Mouse (Mus musculus) neural tube, embryonic 14.5 days (tissue): ENCODE data around the gene Phb. TPM values are rescaled to one million over a fixed set of nuclear protein-coding genes. Genes with fewer than 3 reads are reported as not detected.
"Not testable (repeated sequence)": the region's sequence is repeated elsewhere in the genome, so short reads cannot be mapped to it uniquely, and the experiment has no call there.

Experiments used
- ATAC-seq: fragments of 200-750 bp; cut with Nextera tagmentation; 2 replicates; pipeline ENCODE4 v1.8.0; 2017; ENCODE audit warnings: low read depth, mild to moderate bottlenecking, moderate TSS enrichment, moderate library complexity
- H3K27ac ChIP-seq: fragments of 300-500 bp; sonication (generic); 2 replicates; pipeline ENCODE4 v1.5.1; 2014; ENCODE audit warnings: low read depth, mild to moderate bottlenecking, control low read depth, low read length, moderate library complexity, mixed read lengths
- H3K27me3 ChIP-seq: fragments of 300-500 bp; sonication (generic); 2 replicates; pipeline ENCODE4 v1.6.1; 2014; ENCODE audit warnings: low read length; ENCODE audit not compliant: control insufficient read depth, insufficient read depth
- H3K36me3 ChIP-seq: fragments of 300-500 bp; sonication (generic); 2 replicates; pipeline ENCODE4 v1.6.1; 2014; ENCODE audit warnings: low read length, mixed read lengths; ENCODE audit not compliant: control insufficient read depth, insufficient read depth
- H3K4me1 ChIP-seq: fragments of 300-500 bp; sonication (generic); 2 replicates; pipeline ENCODE4 v1.6.1; 2014; ENCODE audit warnings: low read length; ENCODE audit not compliant: control insufficient read depth, insufficient read depth
- H3K4me2 ChIP-seq: fragments of 300-500 bp; sonication (generic); 2 replicates; pipeline ENCODE4 v1.6.1; 2014; ENCODE audit warnings: mild to moderate bottlenecking, low read depth, low read length, control low read depth
- H3K4me3 ChIP-seq: fragments of 300-500 bp; sonication (generic); 2 replicates; pipeline ENCODE4 v1.5.1; 2014; ENCODE audit warnings: low read depth, low read length, control low read depth, mixed read lengths
- H3K9ac ChIP-seq: fragments of 300-500 bp; sonication (generic); replicated peaks from 2 replicates; pipeline ENCODE4 v1.6.1; 2014; ENCODE audit warnings: low read depth, mild to moderate bottlenecking, control low read depth, low read length, mixed read lengths
- H3K9me3 ChIP-seq: fragments of 300-500 bp; sonication (generic); 2 replicates; pipeline ENCODE4 v1.6.1; 2016; ENCODE audit warnings: low read length; ENCODE audit not compliant: control insufficient read depth
- WGBS: fragments of 180-500 bp; shearing (Covaris S2); extraction: QIAGEN DNeasy Blood & Tissue Kit; methylation state at CpG from one replicate; pipeline ENCODE4 v1.1.7; 2014; 5-methylcytosine and 5-hydroxymethylcytosine counted together
- polyA plus RNA-seq: library from polyadenylated mRNA; unstranded; fragments of >200 nt; fragmentation: Nextera tagmentation; extraction: Ambion mirVana; gene quantifications from 2 replicates; pipeline ENCODE4 v1.2.1, GENCODE M21; 2014

Gene Phb
- polyA plus RNA-seq, 1 experiment from 2014 or later, result 185 TPM

GRCm38 (mm10) chr11:95647791-95648190 is 19.0 kb upstream of the Phb start:
- no peak for ATAC-seq
- no peaks in the 10 kb centered on the region for H3K27me3 ChIP-seq
- no peaks in the 10 kb centered on the region for H3K36me3 ChIP-seq
- no peak overlapping the region for H3K4me3 ChIP-seq
- no peak overlapping the region for H3K27ac ChIP-seq
- H3K9me3 ChIP-seq, result no peaks in the 10 kb centered on the region
- no peak overlapping the region for H3K4me2 ChIP-seq
- H3K9ac ChIP-seq, result no peak overlapping the region
- H3K4me1 ChIP-seq, result peaks cover 9% of the 10 kb centered on the region
- WGBS, result 48% methylated on average over 3 of the region's 3 CpGs

GRCm38 (mm10) chr11:95648827-95649226 is 17.9 kb upstream of the Phb start:
- Histone ChIP-seq H3K4me3 (no peak overlapping the region), H3K9me3 (no peaks in the 10 kb centered on the region), H3K27ac (no peak overlapping the region), H3K4me1 (peaks cover 6% of the 10 kb centered on the region), H3K27me3 (no peaks in the 10 kb centered on the region), H3K9ac (no peak overlapping the region), H3K4me2 (no peak overlapping the region), H3K36me3 (no peaks in the 10 kb centered on the region)
- 7% methylated on average over 4 of the region's 4 CpGs for WGBS
- ATAC-seq, result peak; percentile 50; the same call in 1 of the 2 replicates

DNA sequence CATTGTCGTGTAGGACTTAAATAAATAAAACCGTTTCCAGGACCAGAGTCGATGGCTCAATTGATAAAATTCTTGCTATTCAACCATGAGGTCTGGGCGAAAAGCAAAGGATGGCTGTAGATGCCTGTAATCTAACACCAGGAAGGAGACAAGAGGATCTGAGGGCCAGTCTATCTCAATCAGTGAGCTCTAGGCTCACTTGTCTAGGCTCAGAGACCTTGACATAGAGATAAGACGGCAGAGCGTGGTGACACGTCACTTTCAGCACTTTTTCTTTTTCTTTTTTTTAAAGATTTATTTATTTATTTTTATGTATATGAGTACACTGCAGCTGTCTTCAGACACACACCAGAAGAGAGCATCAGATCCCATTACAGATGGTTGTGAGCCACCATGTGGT is 17.2 kb upstream of the Phb start:
- H3K36me3 ChIP-seq, result no peaks in the 10 kb centered on the region
- H3K27me3 ChIP-seq, result no peaks in the 10 kb centered on the region
- H3K9ac ChIP-seq, result no peak overlapping the region
- no peaks in the 10 kb centered on the region for H3K9me3 ChIP-seq
- H3K4me3 ChIP-seq, result no peak overlapping the region
- H3K4me1 ChIP-seq, result peaks cover 6% of the 10 kb centered on the region
- no peak overlapping the region for H3K27ac ChIP-seq
- H3K4me2 ChIP-seq, result no peak overlapping the region
- WGBS, result 78% methylated on average over 7 of the region's 7 CpGs
- no peak for ATAC-seq

- H3K36me3 ChIP-seq, result no peaks in the 10 kb centered on the region
- H3K4me2 ChIP-seq, result no peak overlapping the region
- no peak overlapping the region for H3K4me3 ChIP-seq
- 43% methylated on average over 2 of the region's 2 CpGs for WGBS
- ATAC-seq, result no peak
- H3K4me1 ChIP-seq, result peaks cover 6% of the 10 kb centered on the region
- H3K9me3 ChIP-seq, result no peaks in the 10 kb centered on the region
- H3K9ac ChIP-seq, result no peak overlapping the region
- no peak overlapping the region for H3K27ac ChIP-seq
- H3K27me3 ChIP-seq, result no peaks in the 10 kb centered on the region
These were observed 16.8 kb upstream of the Phb start for GRCm38 (mm10) chr11:95650001-95650400.

DNA sequence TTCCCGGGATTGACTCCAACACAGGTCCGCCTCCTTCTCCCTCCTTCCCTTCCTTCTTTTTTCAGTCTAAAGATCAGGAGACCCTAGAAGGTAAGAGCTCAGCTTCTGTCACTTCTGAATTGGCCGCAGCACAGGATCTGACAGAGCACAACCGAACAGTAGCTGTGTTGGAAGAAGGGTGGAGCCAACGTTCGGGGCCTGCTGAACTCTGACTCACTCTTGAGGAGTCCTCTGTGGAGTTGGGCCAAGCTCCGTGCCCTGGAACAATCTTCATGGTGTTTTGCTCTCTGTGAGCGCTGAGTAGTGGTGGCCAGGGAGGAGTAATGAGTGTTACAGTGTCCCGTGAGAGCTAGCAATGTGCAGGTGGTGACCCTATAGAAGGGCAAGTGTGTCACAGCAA is 15.8 kb upstream of the Phb start:
- WGBS, result 74% methylated on average over 9 of the region's 9 CpGs
- Histone ChIP-seq H3K27ac (no peak overlapping the region), H3K9ac (no peak overlapping the region), H3K27me3 (no peaks in the 10 kb centered on the region), H3K9me3 (no peaks in the 10 kb centered on the region), H3K4me1 (no peaks in the 10 kb centered on the region), H3K36me3 (no peaks in the 10 kb centered on the region), H3K4me2 (no peak overlapping the region), H3K4me3 (no peak overlapping the region)
- ATAC-seq, result no peak

DNA sequence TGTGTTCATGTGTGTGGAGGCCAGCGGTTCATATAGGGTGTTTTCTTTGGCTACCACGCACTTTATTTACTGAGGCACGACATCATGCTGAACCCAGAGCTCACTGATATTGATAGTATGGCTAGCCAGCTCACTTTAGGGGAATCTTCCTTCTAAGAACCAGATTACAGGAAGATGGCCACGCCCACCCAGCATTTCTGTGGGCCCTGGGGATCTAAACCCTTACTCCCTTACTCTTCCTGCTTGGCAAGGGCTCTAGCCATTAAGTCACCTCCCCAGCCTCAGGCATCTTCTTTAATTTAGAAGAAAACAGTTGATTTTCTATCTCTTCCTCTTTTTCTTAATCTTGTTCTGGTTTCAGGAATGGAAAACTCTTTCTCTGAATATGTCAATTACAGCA is 9.3 kb upstream of the Phb start:
- Histone ChIP-seq H3K9me3 (no peaks in the 10 kb centered on the region), H3K4me1 (no peaks in the 10 kb centered on the region), H3K27ac (no peak overlapping the region), H3K4me2 (no peak overlapping the region), H3K36me3 (no peaks in the 10 kb centered on the region), H3K4me3 (no peak overlapping the region), H3K27me3 (no peaks in the 10 kb centered on the region), H3K9ac (no peak overlapping the region)
- 78% methylated on average over 4 of the region's 4 CpGs for WGBS
- no peak for ATAC-seq

DNA sequence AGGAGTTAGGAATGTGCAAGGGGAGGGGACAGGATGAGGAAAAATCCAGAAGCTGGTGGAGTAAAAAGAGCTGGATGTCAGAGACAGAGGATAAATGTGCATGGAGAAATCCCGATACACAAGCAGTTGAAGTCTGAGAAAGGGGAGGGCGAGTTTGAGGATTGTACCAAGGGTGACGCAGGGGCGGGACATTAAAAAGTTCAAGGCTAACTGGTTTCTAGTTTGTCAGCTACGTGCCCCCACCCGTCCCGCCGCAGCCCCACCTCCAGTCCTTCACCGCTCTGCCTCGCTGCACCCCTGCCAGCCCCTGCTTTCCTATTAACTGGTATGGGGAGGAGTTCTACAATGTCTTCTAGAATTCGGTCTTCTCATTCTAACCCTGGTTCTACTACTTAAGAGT is 420 bp downstream of the Phb start:
- Histone ChIP-seq H3K9ac (peak overlapping the region; percentile 63), H3K4me2 (peak overlapping the region; percentile 95), H3K36me3 (peaks cover 15% of the 10 kb centered on the region), H3K4me1 (peaks cover 7% of the 10 kb centered on the region; the same call in 1 of the 2 replicates), H3K9me3 (no peaks in the 10 kb centered on the region), H3K27ac (no peak overlapping the region), H3K4me3 (peak overlapping the region; percentile 77), H3K27me3 (no peaks in the 10 kb centered on the region)
- no peak; the same call in 1 of the 2 replicates for ATAC-seq
- WGBS, result 2% methylated on average over 11 of the region's 11 CpGs

GRCm38 (mm10) chr11:95668086-95668485 is 1.3 kb downstream of the Phb start:
- peaks cover 15% of the 10 kb centered on the region for H3K36me3 ChIP-seq
- H3K27ac ChIP-seq, H3K9ac ChIP-seq, H3K4me1 ChIP-seq, H3K27me3 ChIP-seq, H3K4me2 ChIP-seq, ATAC-seq, H3K9me3 ChIP-seq, H3K4me3 ChIP-seq: not testable (repeated sequence)
- 87% methylated on average over 7 of the region's 7 CpGs for WGBS

DNA sequence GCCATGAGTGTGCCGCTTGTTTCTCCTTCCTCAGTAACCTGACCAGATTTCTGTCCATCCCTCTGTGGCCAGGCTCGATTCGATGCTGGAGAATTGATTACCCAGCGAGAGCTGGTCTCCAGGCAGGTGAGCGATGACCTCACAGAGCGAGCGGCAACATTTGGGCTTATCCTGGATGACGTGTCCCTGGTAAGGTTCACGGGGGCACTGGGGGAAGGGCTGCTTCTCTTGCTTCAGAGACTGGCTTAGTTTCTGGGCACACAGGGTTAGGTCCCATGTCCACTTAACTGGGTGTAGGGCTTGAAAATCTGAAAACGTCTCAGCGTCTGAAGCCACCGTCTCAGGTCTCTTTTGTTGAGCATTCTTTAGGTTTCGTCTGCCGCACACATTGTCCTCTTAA is 8.7 kb downstream of the Phb start:
- Histone ChIP-seq H3K9me3 (no peaks in the 10 kb centered on the region), H3K36me3 (peaks cover 44% of the 10 kb centered on the region), H3K27me3 (no peaks in the 10 kb centered on the region), H3K9ac (no peak overlapping the region), H3K27ac (no peak overlapping the region), H3K4me1 (peaks cover 5% of the 10 kb centered on the region; the same call in 1 of the 2 replicates), H3K4me2 (no peak overlapping the region), H3K4me3 (no peak overlapping the region)
- 90% methylated on average over 14 of the region's 14 CpGs for WGBS
- no peak for ATAC-seq
